Mouse (Mus musculus) heart, embryonic 14.5 days (tissue): ENCODE measurements around the gene Soat2. TPM values are rescaled to one million over a fixed set of nuclear protein-coding genes. Genes with fewer than 3 reads are reported as not detected.

Source experiments
- ATAC-seq: fragments of 200-750 bp; cut with Nextera tagmentation; 2 replicates; pipeline ENCODE4 v1.8.0; 2017; ENCODE audit warnings: low read depth, moderate TSS enrichment; ENCODE audit not compliant: insufficient number of reproducible peaks, insufficient read depth, low FRiP score
- H3K27ac ChIP-seq, 2 experiments: fragments of 200-500 bp in 1 of 2; fragments of 300-500 bp in 1 of 2; sonication (generic) in 1 of 2; replicated peaks in 1 of 2; 2 replicates each; pipeline ENCODE4 v1.5.1; 2012 to 2014; ENCODE audit warnings: low read depth in 2 of 2, low read length in 2 of 2, control low read depth in 1 of 2, mild to moderate bottlenecking in 1 of 2, mixed read lengths in 1 of 2; ENCODE audit not compliant: control insufficient read depth in 1 of 2, insufficient read depth in 1 of 2
- H3K27me3 ChIP-seq: fragments of 300-500 bp; sonication (generic); 2 replicates; pipeline ENCODE4 v1.6.1; 2014; ENCODE audit warnings: mild to moderate bottlenecking, low read length, control low read depth; ENCODE audit not compliant: control insufficient read depth, insufficient read depth
- H3K36me3 ChIP-seq: fragments of 300-500 bp; sonication (generic); 2 replicates; pipeline ENCODE4 v1.6.1; 2014; ENCODE audit warnings: mild to moderate bottlenecking, control low read depth, low read length, mixed read lengths; ENCODE audit not compliant: control insufficient read depth, insufficient read depth
- H3K4me1 ChIP-seq, 2 experiments: fragments of 200-500 bp in 1 of 2; fragments of 300-500 bp in 1 of 2; sonication (generic) in 1 of 2; 2 replicates each; pipeline ENCODE4 v1.6.1; 2012 to 2014; ENCODE audit warnings: low read length in 2 of 2, control low read depth in 1 of 2, mixed read lengths in 1 of 2; ENCODE audit not compliant: control insufficient read depth in 2 of 2, insufficient read depth in 2 of 2
- H3K4me2 ChIP-seq: fragments of 300-500 bp; sonication (generic); 2 replicates; pipeline ENCODE4 v1.6.1; 2014; ENCODE audit warnings: mild to moderate bottlenecking, low read length
- H3K4me3 ChIP-seq, 2 experiments: fragments of 200-500 bp in 1 of 2; fragments of 300-500 bp in 1 of 2; sonication (generic) in 1 of 2; 2 replicates each; pipeline ENCODE4 v1.5.1; 2012 to 2014; ENCODE audit warnings: low read length in 2 of 2, mild to moderate bottlenecking in 2 of 2, control low read depth in 1 of 2, low read depth in 1 of 2, moderate library complexity in 1 of 2; ENCODE audit not compliant: control insufficient read depth in 1 of 2, insufficient read depth in 1 of 2
- H3K9ac ChIP-seq: fragments of 300-500 bp; sonication (generic); 2 replicates; pipeline ENCODE4 v1.6.1; 2014; ENCODE audit warnings: mild to moderate bottlenecking, low read length
- H3K9me3 ChIP-seq: fragments of 300-500 bp; sonication (generic); 2 replicates; pipeline ENCODE4 v1.6.1; 2016; ENCODE audit warnings: low read length, control low read depth; ENCODE audit not compliant: control insufficient read depth
- WGBS: fragments of 180-500 bp; shearing (Covaris S2); extraction: QIAGEN DNeasy Blood & Tissue Kit; methylation state at CpG from one replicate; pipeline ENCODE4 v1.1.7; 2014; 5-methylcytosine and 5-hydroxymethylcytosine counted together
- polyA plus RNA-seq: library from polyadenylated mRNA; unstranded; fragments of >200 nt; fragmentation: Nextera tagmentation; extraction: Ambion mirVana; gene quantifications from 2 replicates; pipeline ENCODE4 v1.2.1, GENCODE M21; 2014

Soat2 gene
- polyA plus RNA-seq, 1 experiment from 2014 or later: 0.32 TPM

- Histone ChIP-seq H3K4me3 (no peak overlapping the region), H3K9me3 (no peaks in the 10 kb centered on the region), H3K4me2 (peak overlapping the region; percentile 52), H3K9ac (no peak overlapping the region; the same call in 1 of the 2 replicates), H3K27me3 (no peaks in the 10 kb centered on the region), H3K27ac (peak overlapping the region; percentile 15 to 42; a peak in 3 of 4 replicates), H3K4me1 (peaks cover 63 to 86% of the 10 kb centered on the region in 2 experiments), H3K36me3 (peaks cover 50% of the 10 kb centered on the region)
- 38% methylated on average over 5 of the region's 5 CpGs for WGBS
- ATAC-seq: no peak
Measured at GRCm38 (mm10) chr15:102105360-102105759, 45.0 kb upstream of the Soat2 start.

DNA sequence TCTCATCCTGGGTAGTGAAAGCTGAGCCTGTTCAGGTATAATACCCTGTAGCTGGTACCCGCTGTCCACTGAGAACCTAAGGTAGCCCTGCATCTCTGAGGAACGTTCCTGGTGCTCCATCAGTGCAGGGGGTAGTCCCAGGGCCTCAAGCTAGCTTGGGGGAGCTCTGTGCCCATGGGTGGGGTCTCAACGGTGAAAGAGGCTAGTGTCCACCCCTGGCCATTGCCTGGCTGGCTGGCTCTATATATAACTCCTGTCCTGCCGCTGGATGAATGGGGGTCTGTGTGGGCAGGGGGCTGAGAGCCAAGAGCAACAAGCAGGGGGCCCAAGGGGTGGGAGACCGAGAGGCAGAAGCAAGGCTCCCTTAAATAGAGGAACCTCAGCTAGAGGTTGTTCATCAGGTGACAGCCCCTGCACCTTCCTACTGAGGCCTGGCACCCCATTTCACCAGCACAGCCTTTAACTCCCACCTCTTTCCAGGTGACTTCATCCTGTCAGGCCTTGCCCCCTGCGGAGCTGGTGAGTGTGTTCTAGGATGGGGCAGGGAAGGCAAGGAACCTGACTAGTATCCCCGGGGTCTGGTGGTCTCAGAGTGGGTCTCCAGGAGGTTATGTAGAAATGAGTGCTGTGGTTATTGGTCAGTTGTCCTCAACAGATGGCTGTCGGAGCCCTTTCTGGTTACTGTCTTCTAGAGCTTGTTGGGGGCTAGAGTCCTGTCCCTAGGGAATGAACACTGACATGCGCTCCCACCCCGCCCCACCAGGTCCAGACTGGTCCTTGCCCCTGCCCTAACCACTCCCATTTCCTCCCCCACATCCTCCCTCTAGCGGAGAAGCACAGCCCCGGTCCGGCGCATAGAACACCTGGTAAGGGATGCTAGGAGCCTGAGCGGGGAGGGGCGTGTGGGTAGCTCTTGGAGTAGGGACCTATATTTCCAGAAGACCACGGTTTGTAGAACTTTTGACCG, 44.3 kb upstream of the Soat2 start:
- no peaks in the 10 kb centered on the region for H3K27me3 ChIP-seq
- H3K9ac ChIP-seq: no peak overlapping the region; the same call in 1 of the 2 replicates
- peaks cover 58 to 82% of the 10 kb centered on the region in 2 experiments for H3K4me1 ChIP-seq
- no peaks in the 10 kb centered on the region for H3K9me3 ChIP-seq
- peaks cover 57% of the 10 kb centered on the region for H3K36me3 ChIP-seq
- H3K4me3 ChIP-seq: 0 out of 4 replicates have a peak overlapping the region, but pooled peaks of 1 of the 2 experiments have one; percentile 16
- peak overlapping the region in 1 of 2 experiments; percentile 42; a peak in 2 of 4 replicates for H3K27ac ChIP-seq
- no peak for ATAC-seq
- 29% methylated on average over 18 of the region's 18 CpGs for WGBS
- H3K4me2 ChIP-seq: peak overlapping the region; percentile 52

- Histone ChIP-seq H3K36me3 (peaks cover 65% of the 10 kb centered on the region), H3K9me3 (no peaks in the 10 kb centered on the region), H3K9ac (no peak overlapping the region), H3K4me2 (peak overlapping the region; percentile 52), H3K4me3 (peak overlapping the region; percentile 16; a peak in 3 of 4 replicates), H3K27me3 (no peaks in the 10 kb centered on the region), H3K4me1 (peaks cover 50 to 73% of the 10 kb centered on the region in 2 experiments), H3K27ac (no peak overlapping the region)
- 22% methylated on average over 38 of the region's 38 CpGs for WGBS
- no peak for ATAC-seq
Measured at GRCm38 (mm10) chr15:102106754-102107456, 43.4 kb upstream of the Soat2 start.

- Histone ChIP-seq H3K9ac (peak overlapping the region; percentile 34; the same call in 1 of the 2 replicates), H3K36me3 (peaks cover 76% of the 10 kb centered on the region), H3K27me3 (no peaks in the 10 kb centered on the region), H3K9me3 (no peaks in the 10 kb centered on the region), H3K27ac (peak overlapping the region; percentile 8 to 13; a peak in 1 of 4 replicates), H3K4me2 (peak overlapping the region; percentile 52; the same call in 1 of the 2 replicates), H3K4me3 (no peak overlapping the region), H3K4me1 (peaks cover 40 to 67% of the 10 kb centered on the region in 2 experiments)
- no peak for ATAC-seq
- 30% methylated on average over 13 of the region's 13 CpGs for WGBS
Measured at GRCm38 (mm10) chr15:102107689-102108573, 42.4 kb upstream of the Soat2 start.

GRCm38 (mm10) chr15:102108651-102109525, 41.4 kb upstream of the Soat2 start:
- WGBS: 52% methylated on average over 18 of the region's 18 CpGs
- H3K4me2 ChIP-seq: no peak overlapping the region
- H3K4me3 ChIP-seq: no peak overlapping the region
- H3K4me1 ChIP-seq: peaks cover 30 to 58% of the 10 kb centered on the region in 2 experiments
- H3K27me3 ChIP-seq: no peaks in the 10 kb centered on the region
- H3K27ac ChIP-seq: 0 out of 4 replicates have a peak overlapping the region, but pooled peaks of 1 of the 2 experiments have one; percentile 8
- 0 out of 2 replicates have a peak, but pooled peaks have one; percentile 5 for ATAC-seq
- no peaks in the 10 kb centered on the region for H3K9me3 ChIP-seq
- no peak overlapping the region for H3K9ac ChIP-seq
- H3K36me3 ChIP-seq: peaks cover 85% of the 10 kb centered on the region

- no peak overlapping the region for H3K27ac ChIP-seq
- H3K36me3 ChIP-seq: peaks cover 96% of the 10 kb centered on the region
- peaks cover 22 to 46% of the 10 kb centered on the region in 2 experiments; a peak in 3 of 4 replicates for H3K4me1 ChIP-seq
- WGBS: 94% methylated on average over 7 of the region's 7 CpGs
- ATAC-seq: no peak
- H3K9ac ChIP-seq: no peak overlapping the region
- no peak overlapping the region for H3K4me3 ChIP-seq
- H3K9me3 ChIP-seq: no peaks in the 10 kb centered on the region
- H3K27me3 ChIP-seq: no peaks in the 10 kb centered on the region
- no peak overlapping the region for H3K4me2 ChIP-seq
Measured at GRCm38 (mm10) chr15:102110271-102110670, 40.1 kb upstream of the Soat2 start.
